Mouse (Mus musculus) cerebellum, adult 2 months (tissue): Measurements from ENCODE around the gene Zfp598.

Source experiments
- CTCF ChIP-seq: fragments of 200-500 bp; IDR thresholded peaks from 2 replicates; pipeline ENCODE4 v1.5.1; 2011; ENCODE audit warnings: low read depth, mild to moderate bottlenecking, control low read depth, low read length, moderate library complexity, borderline replicate concordance; ENCODE audit not compliant: insufficient read depth
- POLR2A ChIP-seq: fragments of 200-500 bp; IDR thresholded peaks from 2 replicates; pipeline ENCODE4 v1.6.1; 2011; ENCODE audit warnings: low read length, control low read depth, borderline replicate concordance; ENCODE audit not compliant: insufficient read depth

DNA sequence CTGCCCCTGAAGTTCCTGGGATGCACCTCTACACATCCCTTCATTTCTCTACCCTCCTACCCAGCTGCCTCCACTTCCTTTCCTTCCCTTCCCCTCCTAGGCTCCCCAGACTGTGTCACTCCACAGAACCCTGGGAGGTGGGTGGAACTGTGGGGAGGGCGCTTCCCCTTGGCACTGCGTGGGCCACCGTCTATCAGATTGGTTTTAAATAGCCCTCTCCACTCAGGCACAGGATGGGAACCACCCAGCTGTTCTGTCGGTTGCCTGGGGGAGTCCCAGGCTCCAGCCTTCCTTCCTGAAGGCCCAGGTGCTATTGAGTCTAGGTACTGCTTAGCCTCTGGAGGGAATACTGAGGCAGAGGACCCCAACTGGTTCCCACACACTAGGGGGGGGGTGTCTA, 34.5 kb upstream of the Zfp598 start:
- TF ChIP-seq POLR2A (no peak), CTCF (no peak)
